Mouse (Mus musculus): ENCODE measurements around the gene Ncor2. TPM values are rescaled to one million over a fixed set of nuclear protein-coding genes. Genes with fewer than 3 reads are reported as not detected.
"Not testable (repeated sequence)": the region's sequence is repeated elsewhere in the genome, so short reads cannot be mapped to it uniquely, and the experiment has no call there.

Ncor2 gene
- total RNA-seq, 2 experiments from 2014 or later: 123 to 153 TPM

DNA sequence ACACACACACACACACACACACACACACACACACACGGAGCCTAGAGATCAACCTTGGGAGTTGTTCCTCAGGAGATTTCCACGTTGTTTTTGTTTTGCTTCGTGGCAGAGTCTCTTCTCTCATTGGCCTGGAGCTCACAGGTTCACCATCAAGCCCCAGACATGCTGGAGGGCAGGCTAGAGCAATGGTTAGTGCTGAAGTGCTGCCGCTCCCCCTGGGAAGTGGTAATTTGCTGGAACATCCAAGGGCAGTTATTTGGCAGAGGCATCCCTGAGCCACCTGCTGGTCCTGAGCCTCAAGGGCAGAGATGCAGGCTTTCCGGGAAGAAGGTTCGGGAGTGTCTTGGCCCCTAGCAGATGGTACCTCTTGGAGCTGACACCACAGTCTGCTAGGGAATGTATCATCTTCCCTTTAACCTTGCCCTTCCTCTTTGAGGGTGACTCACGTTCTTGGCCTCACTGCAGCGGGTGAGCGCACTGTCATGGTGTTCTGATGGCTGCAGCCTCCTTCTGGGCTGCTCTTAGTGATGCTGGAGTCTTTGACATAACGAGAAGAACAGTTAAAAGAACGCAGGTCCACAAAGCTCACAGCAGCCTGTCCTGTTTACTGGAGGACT, 25.3 kb upstream of the Ncor2 start:
- TF ChIP-seq CTCF (IDR thresholded peaks at IDR 0.05): no peak
- H3K27ac ChIP-seq: no peak overlapping the region
- DNase-seq: peak; percentile 45
- no peak overlapping the region for H3K4me3 ChIP-seq
- intact Hi-C loops (cut with DNase I): no loop called here

DNA sequence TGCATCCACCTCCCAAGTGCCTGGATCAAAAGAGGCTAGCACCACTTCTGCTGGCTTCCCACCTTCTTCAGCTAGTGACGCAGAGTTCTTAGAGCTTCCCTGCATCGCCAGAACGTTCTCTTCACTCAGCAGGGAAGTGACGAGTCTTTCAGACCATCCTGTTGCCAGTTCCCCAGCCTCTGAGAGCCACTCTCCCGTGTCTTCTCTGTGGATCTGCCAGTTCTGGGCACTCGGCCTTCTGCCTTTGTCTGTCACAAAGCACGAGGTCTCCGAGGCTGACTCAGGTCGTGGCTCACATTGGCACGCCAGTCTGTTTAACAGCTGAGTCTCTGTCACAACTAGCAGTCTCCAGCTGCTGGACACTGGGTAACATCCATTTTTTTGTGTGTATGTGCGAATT, 24.7 kb upstream of the Ncor2 start:
- no peak overlapping the region for H3K27ac ChIP-seq

DNA sequence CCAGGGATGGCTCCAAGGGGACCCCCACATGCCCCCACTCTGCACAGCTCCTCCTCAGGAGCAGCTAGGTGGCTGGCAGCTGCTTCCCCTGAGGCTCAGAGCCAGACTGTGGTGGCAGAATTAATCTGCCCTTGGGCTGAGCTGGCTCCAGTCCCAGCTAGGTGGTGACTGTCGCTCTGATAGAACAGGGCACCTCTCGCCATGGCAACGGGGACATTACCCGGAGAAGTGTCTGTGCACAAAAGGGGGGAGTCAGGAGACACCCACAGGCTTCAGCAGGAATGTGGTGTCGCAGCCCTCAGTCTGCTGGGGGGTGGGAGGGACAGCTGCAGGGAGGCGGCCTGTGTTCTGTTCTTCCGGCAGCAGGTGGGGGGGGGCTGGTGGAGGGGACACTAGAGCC, 24.1 kb upstream of the Ncor2 start:
- no peak for TF ChIP-seq CTCF (IDR thresholded peaks at IDR 0.05)
- DNase-seq: peak; percentile 80
- H3K4me3 ChIP-seq: no peak overlapping the region
- intact Hi-C loops (cut with DNase I): no loop called here
- H3K27ac ChIP-seq: no peak overlapping the region

More for the DNA sequence above, 24.7 kb upstream of the Ncor2 start:
- DNase-seq: peak; percentile 65
- TF ChIP-seq CTCF (IDR thresholded peaks at IDR 0.05): no peak
- intact Hi-C loops (cut with DNase I): no loop called here
- no peak overlapping the region for H3K4me3 ChIP-seq

DNA sequence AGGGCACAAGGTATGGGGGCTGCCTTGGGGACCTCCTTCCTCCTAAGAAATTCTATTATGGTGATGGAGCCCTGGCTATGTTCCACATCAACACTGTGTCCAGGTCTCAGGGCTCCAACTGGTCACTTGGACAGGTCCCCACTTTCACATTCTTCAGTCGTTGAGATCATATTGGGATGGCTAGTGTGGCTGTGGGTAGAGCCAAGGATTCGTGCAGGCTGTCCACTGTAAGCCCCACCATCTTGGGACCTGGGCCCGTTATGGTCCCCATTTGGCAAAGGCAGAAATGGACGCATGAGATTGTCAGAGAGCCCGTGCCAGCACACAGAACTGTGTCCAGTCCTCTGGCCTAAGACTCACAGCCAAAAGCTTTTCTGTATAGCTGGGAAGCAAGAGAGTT, 23.1 kb upstream of the Ncor2 start:
- no peak for DNase-seq

DNA sequence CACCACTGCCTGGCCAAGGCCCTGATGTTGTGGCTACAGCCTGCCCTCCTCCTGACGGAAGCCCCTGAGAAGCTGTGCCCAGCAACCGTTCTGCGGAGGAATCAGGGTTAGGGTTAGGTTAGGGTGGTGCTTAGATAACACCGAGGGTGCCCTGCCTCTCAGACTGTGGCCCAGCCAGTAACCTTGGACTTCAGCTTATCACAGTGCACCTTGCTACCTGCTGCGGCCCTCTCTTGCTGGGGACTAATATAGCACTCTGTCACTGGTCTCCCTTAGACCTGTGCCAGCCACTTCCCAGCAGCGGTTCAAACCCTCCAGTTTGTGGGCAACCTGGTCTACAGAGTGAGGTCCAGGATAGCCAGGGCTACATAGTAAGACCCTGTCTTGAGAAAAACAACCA, 20.1 kb upstream of the Ncor2 start:
- no peak overlapping the region for H3K4me3 ChIP-seq
- intact Hi-C loops (cut with DNase I): no loop called here
- no peak overlapping the region for H3K27ac ChIP-seq
- no peak for TF ChIP-seq CTCF (IDR thresholded peaks at IDR 0.05)
- DNase-seq: no peak

More for the DNA sequence above, 23.1 kb upstream of the Ncor2 start:
- no peak for TF ChIP-seq CTCF (IDR thresholded peaks at IDR 0.05)
- no peak overlapping the region for H3K27ac ChIP-seq
- intact Hi-C loops (cut with DNase I): no loop called here
- no peak overlapping the region for H3K4me3 ChIP-seq

DNA sequence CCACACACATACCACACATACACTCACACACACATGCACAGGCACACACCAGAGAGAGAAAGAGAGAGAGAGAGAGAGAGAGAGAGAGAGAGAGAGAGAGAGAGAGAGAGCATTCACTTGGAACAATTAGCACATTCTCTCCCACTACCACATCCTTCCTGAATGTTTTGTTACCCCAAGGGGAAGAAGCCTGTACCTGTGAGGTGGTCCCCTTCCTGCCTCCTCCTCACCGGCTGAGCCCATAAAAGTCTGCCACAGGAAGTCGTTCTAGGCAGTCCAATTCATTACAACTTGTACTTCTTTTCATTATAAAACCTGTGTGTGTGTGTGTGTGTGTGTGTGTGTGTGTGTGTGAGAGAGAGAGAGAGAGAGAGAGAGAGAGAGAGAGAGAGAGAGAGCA, 18.3 kb upstream of the Ncor2 start:
- intact Hi-C loops (cut with DNase I); H3K27ac ChIP-seq; H3K4me3 ChIP-seq; DNase-seq: not testable (repeated sequence)

DNA sequence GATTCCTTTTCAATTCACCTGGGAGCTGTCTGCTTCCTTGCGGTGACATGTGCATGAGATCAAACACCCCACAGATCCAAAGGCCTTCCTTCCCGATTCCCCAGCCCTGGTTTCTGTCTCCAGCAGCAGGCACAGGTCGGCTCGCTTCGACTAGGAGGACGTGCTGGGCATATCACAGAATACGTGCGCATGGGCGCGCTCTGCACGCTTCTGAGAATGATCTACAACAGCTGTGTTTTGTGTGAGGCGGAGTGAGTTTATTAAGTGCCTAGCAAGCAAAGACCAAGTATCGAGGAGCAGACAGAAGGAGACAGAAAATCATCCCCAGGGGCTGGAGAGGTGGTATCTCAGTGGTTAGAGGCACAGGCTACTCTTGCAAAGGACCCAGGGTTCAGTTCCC, 17.0 kb upstream of the Ncor2 start:
- Histone ChIP-seq H3K4me3 (no peak overlapping the region), H3K27ac (no peak overlapping the region)
- DNase-seq: no peak
- TF ChIP-seq CTCF (IDR thresholded peaks at IDR 0.05): no peak
- intact Hi-C loops (cut with DNase I): no loop called here

DNA sequence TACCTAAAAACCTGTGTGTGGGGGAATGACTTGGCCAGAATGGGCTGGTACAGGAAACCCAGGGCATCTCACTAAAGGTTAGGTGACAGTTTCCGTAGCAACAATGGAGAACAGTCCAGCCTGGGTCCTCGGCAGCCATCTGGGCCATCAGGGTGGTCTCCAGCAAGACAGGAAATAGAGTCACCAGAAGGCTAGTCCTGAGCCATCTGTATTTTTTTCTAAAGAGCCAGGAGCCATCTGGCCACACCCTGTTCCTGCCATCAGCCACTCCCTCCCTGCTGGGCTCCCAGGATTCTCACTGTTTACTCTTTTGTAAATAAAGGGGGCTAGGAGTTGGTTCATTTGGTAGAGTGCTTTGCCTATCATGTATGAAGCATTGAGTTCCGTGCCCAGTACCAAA, 16.1 kb upstream of the Ncor2 start:
- DNase-seq: no peak
- intact Hi-C loops (cut with DNase I): no loop called here
- H3K4me3 ChIP-seq: no peak overlapping the region
- no peak for TF ChIP-seq CTCF (IDR thresholded peaks at IDR 0.05)
- no peak overlapping the region for H3K27ac ChIP-seq

DNA sequence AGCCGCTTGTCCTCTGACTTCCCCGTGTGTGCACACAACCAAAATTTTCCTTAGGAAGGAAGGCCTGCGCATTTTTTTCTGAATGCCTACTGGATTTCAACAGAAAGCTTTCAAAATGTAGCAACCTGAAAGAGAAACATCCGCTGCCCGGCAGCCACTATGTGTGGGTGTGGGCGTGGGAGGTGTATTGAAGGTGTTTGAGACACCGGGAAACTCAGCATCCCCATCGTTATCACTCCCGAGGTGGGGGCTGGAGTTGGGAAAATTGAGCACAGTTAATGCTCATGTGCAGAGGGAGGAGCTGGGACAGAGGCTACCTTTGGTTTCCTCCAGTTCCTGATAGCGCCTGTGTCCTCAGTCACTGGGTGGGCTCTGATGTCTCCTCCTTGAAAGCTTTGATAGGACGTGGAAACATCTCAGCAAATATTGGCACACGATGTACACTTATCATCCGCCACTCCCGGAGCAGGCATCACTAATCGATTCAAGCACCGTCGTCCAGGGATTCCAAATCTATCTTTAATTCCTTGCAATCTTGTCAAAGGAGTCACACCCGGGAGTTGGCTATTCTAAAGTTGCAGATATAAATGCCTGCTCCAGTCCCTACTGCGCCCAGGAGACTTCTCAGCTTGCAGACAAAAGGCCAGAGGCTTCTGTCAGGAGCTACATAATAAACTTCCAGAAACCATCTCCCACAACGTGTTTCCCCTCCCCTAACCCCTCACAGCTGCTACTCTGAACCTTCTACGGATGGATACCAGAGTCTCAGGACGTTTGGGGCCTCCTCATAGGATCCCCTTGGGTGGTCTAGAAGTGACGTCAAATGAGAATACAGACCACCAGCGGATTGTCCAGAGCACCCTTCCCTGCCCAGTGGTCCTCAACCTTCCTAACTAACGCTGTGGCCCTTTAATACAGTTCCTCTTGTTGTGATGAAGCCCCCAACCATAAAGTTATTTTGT, 14.7 kb upstream of the Ncor2 start:
- intact Hi-C loops (cut with DNase I): no loop called here

DNA sequence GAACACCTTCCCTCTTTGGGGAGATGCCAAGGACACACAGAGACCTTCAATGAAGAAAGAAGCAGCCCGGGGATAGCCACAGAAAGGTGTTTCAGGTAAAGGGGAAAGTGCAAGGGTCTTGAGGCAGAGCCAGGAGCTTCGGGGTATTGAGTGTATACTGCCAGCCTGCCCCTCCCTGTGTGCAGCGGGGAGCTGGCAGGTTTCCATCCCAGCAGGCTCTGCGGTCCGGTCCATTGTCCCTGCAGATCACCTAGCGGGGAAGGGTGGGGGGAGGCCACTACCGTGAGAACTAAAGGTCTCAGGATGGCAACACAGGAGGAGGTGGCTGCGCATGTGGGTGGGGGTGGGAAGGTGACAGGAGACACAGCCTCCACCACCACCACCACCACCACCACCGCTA, 12.6 kb upstream of the Ncor2 start:
- DNase-seq: no peak
- no peak overlapping the region for H3K27ac ChIP-seq
- TF ChIP-seq CTCF (IDR thresholded peaks at IDR 0.05): no peak
- intact Hi-C loops (cut with DNase I): no loop called here
- H3K4me3 ChIP-seq: no peak overlapping the region

More for the DNA sequence above, 14.7 kb upstream of the Ncor2 start:
- H3K4me3 ChIP-seq: no peak overlapping the region
- TF ChIP-seq CTCF (IDR thresholded peaks at IDR 0.05): no peak
- H3K27ac ChIP-seq: no peak overlapping the region
- DNase-seq: peak; percentile 35

DNA sequence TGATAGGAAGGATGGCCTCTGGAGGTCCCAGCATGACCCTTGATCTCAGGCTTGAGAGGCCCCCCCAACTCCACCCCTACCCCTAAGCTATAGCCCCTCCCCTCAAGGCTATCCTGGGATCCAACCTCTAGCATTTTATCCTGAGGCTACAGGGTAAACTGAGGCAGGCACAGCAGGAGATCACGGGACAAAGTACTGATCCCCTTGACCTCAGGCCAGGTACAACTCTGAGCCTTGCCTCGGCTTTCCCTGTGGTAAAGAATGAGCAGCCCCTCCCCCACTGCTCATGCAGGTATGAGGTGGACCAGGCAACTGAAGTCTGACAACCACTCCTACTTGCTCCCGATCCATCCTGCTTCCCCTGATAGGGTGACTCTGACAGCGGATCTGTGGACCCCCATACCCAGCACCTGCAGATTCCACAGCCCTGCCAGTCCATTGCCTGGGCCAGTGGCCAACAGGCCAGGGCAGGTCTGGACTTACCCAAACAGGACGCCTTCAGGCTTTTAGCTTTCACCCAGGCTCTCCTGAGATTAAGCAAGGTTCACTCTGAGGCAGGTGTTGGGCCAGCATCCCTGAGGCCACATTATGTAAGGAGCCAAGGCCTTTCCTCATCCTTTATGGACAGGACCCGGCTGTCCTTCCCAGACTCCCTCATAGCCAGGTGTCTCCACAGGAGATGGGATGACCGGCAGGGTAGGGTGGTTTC, 11.2 kb upstream of the Ncor2 start:
- DNase-seq: no peak
- intact Hi-C loops (cut with DNase I): no loop called here
- Histone ChIP-seq H3K4me3 (no peak overlapping the region), H3K27ac (no peak overlapping the region)
- TF ChIP-seq CTCF (IDR thresholded peaks at IDR 0.05): no peak

DNA sequence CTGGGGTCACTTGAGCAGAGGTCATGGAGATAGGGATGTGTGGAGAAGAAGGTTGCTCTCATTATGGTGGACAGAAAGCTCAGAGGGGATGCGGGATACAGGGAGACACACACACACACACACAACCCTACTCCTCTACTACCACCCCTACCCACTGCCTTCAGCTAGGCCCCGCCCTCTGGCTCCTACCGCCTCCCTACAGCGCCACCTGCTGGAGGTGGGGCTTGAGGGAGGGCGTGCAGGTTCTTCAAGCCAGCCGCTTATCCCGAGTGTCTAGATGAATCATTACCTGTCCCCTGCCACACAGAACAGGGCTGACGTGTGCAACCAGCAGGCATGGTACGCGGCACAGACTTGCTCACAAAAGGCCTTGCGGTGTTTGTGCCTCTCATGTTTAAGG, 10.6 kb upstream of the Ncor2 start:
- intact Hi-C loops (cut with DNase I): loop anchor here (1.0 to 5.0 kb wide), 2 partner anchors 78 to 82 kb away; no protein-coding TSS in a partner anchor
- peak; percentile 93 for TF ChIP-seq CTCF (IDR thresholded peaks at IDR 0.05)
- H3K27ac ChIP-seq: no peak overlapping the region
- peak; percentile 90 for DNase-seq
- H3K4me3 ChIP-seq: no peak overlapping the region

Measured in gastrocnemius, adult 2 months (tissue).